8 mouse cellular contexts compared by ENCODE assay signal in the genomic region with DNA sequence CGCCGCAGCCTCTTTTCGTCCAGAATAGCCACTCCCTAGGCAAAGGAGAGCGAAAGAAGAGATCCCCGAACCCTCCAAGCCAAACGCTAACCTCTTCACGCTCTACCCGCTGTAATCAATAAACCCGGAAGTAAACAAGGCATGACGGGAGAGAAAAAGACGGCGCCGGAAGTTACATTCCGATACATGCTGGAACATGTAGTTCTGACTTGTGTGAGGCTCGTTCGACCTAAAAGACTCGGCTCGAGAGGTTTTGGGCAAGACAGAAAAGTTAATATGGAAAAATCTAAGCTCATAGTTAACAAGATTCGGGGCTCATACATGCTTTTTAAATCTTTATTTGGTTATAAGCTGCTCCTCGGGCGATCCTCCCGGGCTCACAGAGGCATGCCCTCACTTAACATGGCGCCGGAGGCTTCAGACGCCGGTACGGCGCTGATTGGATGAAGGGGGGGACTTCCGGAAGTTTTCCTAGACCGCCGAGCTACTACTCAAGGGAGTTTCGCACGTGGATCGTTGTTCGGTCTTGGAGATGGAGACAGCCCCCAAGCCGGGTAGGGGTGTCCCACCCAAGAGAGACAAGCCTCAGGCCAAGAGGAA. TPM values are rescaled to one million over a fixed set of nuclear protein-coding genes. Genes with fewer than 3 reads are reported as not detected.
DNase-seq lines count a peak whose midpoint lies in the region; ATAC-seq and TF ChIP-seq lines count a peak whose summit lies in the region.

A gene (minus strand): TSS at position 138 of the 600 bp plus-strand sequence.
A gene (plus strand): TSS at position 455 of the 600 bp plus-strand sequence.

- peak; percentile 87 to 88 for ATAC-seq in hematopoietic stem cell, adult 5-6 weeks (replicated peaks in 1 of 2; ENCODE audit: insufficient read depth in 1 of 2, low FRiP score in 2 of 2, low TSS enrichment in 1 of 2, low read depth in 1 of 2, poor library complexity in 2 of 2, severe bottlenecking in 2 of 2)
- peak; percentile 91 for ATAC-seq in lung, embryonic 14.5 days (ENCODE audit: insufficient read depth)

- peak within 1 kb of the TSS; percentile 95 for H3K4me2 ChIP-seq in lung, embryonic 14.5 days

- peak; percentile 92 for DNase-seq in MN1 (ENCODE audit: low spot score)
- DNase-seq in cerebellum, adult 9-10 months: peak; percentile 91
- DNase-seq in forelimb bud, embryonic 11.5 days (ENCODE audit: low read depth, low spot score): peak; percentile 90
- peak; percentile 84 to 86 for DNase-seq in layer of hippocampus, adult 8-10 months (ENCODE audit: low spot score in 2 of 2)
- peak; percentile 95 for DNase-seq in lung, embryonic 14.5 days
- peak; percentile 87 for DNase-seq in thymus, adult 2 months

- peaks cover 56% of the 10 kb centered on the region for H3K36me3 ChIP-seq in lung, embryonic 14.5 days (ENCODE audit: insufficient read depth)
- H3K36me3 ChIP-seq in thymus, adult 2 months (ENCODE audit: control insufficient read depth, insufficient read depth, low read length): peaks cover 10% of the 10 kb centered on the region

- no peaks in the 10 kb centered on the region for H3K4me1 ChIP-seq in lung, embryonic 14.5 days (ENCODE audit: insufficient read depth)
- peaks cover 20% of the 10 kb centered on the region for H3K4me1 ChIP-seq in olfactory bulb, adult 2 months (ENCODE audit: control insufficient read depth, insufficient read depth, low read length)
- peaks cover 20% of the 10 kb centered on the region for H3K4me1 ChIP-seq in thymus, adult 2 months (replicated peaks; ENCODE audit: control insufficient read depth, insufficient read depth, low read length)

- H3K9ac ChIP-seq in lung, embryonic 14.5 days: peak within 1 kb of the TSS; percentile 62

- under 1% methylated on average over 36 of the region's 36 CpGs for WGBS in lung, embryonic 14.5 days
- under 1% methylated on average over 36 of the region's 36 CpGs for WGBS in olfactory bulb, adult 2 months
- under 1% methylated on average over 36 of the region's 36 CpGs for WGBS in thymus, adult 2 months

- TF ChIP-seq POLR2A in olfactory bulb, adult 2 months (IDR thresholded peaks at IDR 0.05; ENCODE audit: insufficient read depth, low read depth, low read length): peak; percentile 42; the same call in 1 of the 2 replicates
- TF ChIP-seq POLR2A in thymus, adult 2 months (IDR thresholded peaks at IDR 0.05; ENCODE audit: control insufficient read depth, extremely low read depth, insufficient read depth, low read length, poor library complexity): 0 out of 2 replicates have a peak, but pooled peaks have one; percentile 10

- H3K9me3 ChIP-seq in lung, embryonic 14.5 days (ENCODE audit: low read depth, low read length): no peaks in the 10 kb centered on the region

- no peak for TF ChIP-seq CTCF in lung, embryonic 14.5 days (IDR thresholded peaks at IDR 0.05; ENCODE audit: low read depth)
- no peak for TF ChIP-seq CTCF in olfactory bulb, adult 2 months (IDR thresholded peaks at IDR 0.05; ENCODE audit: insufficient read depth, low read depth, low read length)
- TF ChIP-seq CTCF in thymus, adult 2 months (IDR thresholded peaks at IDR 0.05; ENCODE audit: borderline replicate concordance, control insufficient read depth, extremely low read depth, insufficient read depth, low read length, poor library complexity): no peak

- H3K4me3 ChIP-seq in lung, embryonic 14.5 days (ENCODE audit: low read depth, low read length): peak within 1 kb of the TSS; percentile 83
- peak within 1 kb of the TSS; percentile 77 for H3K4me3 ChIP-seq in olfactory bulb, adult 2 months (ENCODE audit: insufficient read depth, low read depth, low read length)
- H3K4me3 ChIP-seq in thymus, adult 2 months (ENCODE audit: control insufficient read depth, insufficient read depth, low read length): peak within 1 kb of the TSS; percentile 73

- H3K27me3 ChIP-seq in lung, embryonic 14.5 days (ENCODE audit: insufficient read depth, low read length): no peaks in the 10 kb centered on the region
- H3K27me3 ChIP-seq in thymus, adult 2 months (ENCODE audit: control insufficient read depth, insufficient read depth, low read length): no peaks in the 10 kb centered on the region

- H3K27ac ChIP-seq in lung, embryonic 14.5 days (ENCODE audit: low read depth): no peak within 1 kb of the TSS
- peak within 1 kb of the TSS; percentile 40; the same call in 1 of the 2 replicates for H3K27ac ChIP-seq in olfactory bulb, adult 2 months (ENCODE audit: insufficient read depth, low read depth, low read length)
- H3K27ac ChIP-seq in thymus, adult 2 months (ENCODE audit: control insufficient read depth, insufficient read depth, low read length): no peak within 1 kb of the TSS

RNA-seq across cellular contexts. Expression of the first gene that starts in this region (rescaled TPM):
- 89.1 and 115 TPM in 2 replicates for total RNA-seq in hematopoietic stem cell, adult 5-6 weeks (2017)
- 10 to 100 TPM; 68.7 to 93.1 (median 76.1) TPM for total RNA-seq in layer of hippocampus, adult 8-10 months (2022)
- 142 and 145 TPM in 2 replicates for polyA plus RNA-seq in lung, embryonic 14.5 days (2014; fragmentation: Nextera tagmentation; extraction: Ambion mirVana)
- polyA plus RNA-seq in olfactory bulb, adult 2 months (2012; ENCODE audit: insufficient read depth, insufficient read length, low replicate concordance, missing spikeins): not detected in 2 replicates
- polyA plus RNA-seq in thymus, adult 2 months (2012; rRNA removed): 29.8 and 35.1 TPM in 2 replicates

RNA-seq across cellular contexts. Expression of the second gene that starts in this region (rescaled TPM):
- 34.8 and 57.1 TPM in 2 replicates for total RNA-seq in hematopoietic stem cell, adult 5-6 weeks (2017)
- 10 to 100 TPM; 13.2 to 17.4 (median 14.9) TPM for total RNA-seq in layer of hippocampus, adult 8-10 months (2022)
- polyA plus RNA-seq in lung, embryonic 14.5 days (2014; fragmentation: Nextera tagmentation; extraction: Ambion mirVana): 29.5 and 37.2 TPM in 2 replicates
- not detected in 2 replicates for polyA plus RNA-seq in olfactory bulb, adult 2 months (2012; ENCODE audit: insufficient read depth, insufficient read length, low replicate concordance, missing spikeins)
- 35.4 and 38.1 TPM in 2 replicates for polyA plus RNA-seq in thymus, adult 2 months (2012; rRNA removed)
